Mouse (Mus musculus) MEL (cell line): ENCODE measurements around the gene Ugt1a10.

Experiments
- CTCF ChIP-seq, 3 experiments: IDR thresholded peaks in 2 of 3; conservative IDR thresholded peaks in 1 of 3; 2 replicates each; pipeline ENCODE4 v1.5.1; 2011 to 2012; ENCODE audit warnings: low read length in 3 of 3, low read depth in 2 of 3, mild to moderate bottlenecking in 2 of 3, improper control_type of control experiment in 1 of 3, inconsistent platforms in 1 of 3, mixed read lengths in 1 of 3, moderate library complexity in 1 of 3; ENCODE audit not compliant: control insufficient read depth in 1 of 3, insufficient read depth in 1 of 3, poor library complexity in 1 of 3, severe bottlenecking in 1 of 3
- GATA1 ChIP-seq: IDR thresholded peaks from 2 replicates; pipeline ENCODE4 v1.6.1; 2011; ENCODE audit warnings: low read depth, low read length, improper control_type of control experiment
- HCFC1 ChIP-seq: IDR thresholded peaks from 2 replicates; pipeline ENCODE4 v1.6.1; 2012; ENCODE audit warnings: low read depth, mild to moderate bottlenecking, inconsistent platforms, low read length, improper control_type of control experiment, moderate library complexity
- JUND ChIP-seq: IDR thresholded peaks from 2 replicates; pipeline ENCODE4 v1.6.1; 2011; ENCODE audit warnings: low read depth, mild to moderate bottlenecking, improper control_type of control experiment, low read length
- MAFK ChIP-seq: IDR thresholded peaks from 2 replicates; pipeline ENCODE4 v1.6.1; 2011; ENCODE audit warnings: low read depth, mild to moderate bottlenecking, low read length, improper control_type of control experiment, borderline replicate concordance
- MXI1 ChIP-seq: IDR thresholded peaks from 2 replicates; pipeline ENCODE4 v1.6.1; 2011; ENCODE audit warnings: mild to moderate bottlenecking, low read depth, low read length, improper control_type of control experiment
- NRF1 ChIP-seq: IDR thresholded peaks from 2 replicates; pipeline ENCODE4 v1.6.1; 2014; ENCODE audit warnings: low read depth, mild to moderate bottlenecking, inconsistent platforms, low read length, improper control_type of control experiment, moderate library complexity; ENCODE audit not compliant: poor library complexity, insufficient read depth, severe bottlenecking
- POLR2A ChIP-seq, 2 experiments: IDR thresholded peaks; 2 replicates each; pipeline ENCODE4 v1.6.1; 2011 to 2012; ENCODE audit warnings: low read length in 2 of 2, mild to moderate bottlenecking in 2 of 2, control low read depth in 1 of 2, improper control_type of control experiment in 1 of 2, low read depth in 1 of 2, moderate library complexity in 1 of 2; ENCODE audit not compliant: control insufficient read depth in 1 of 2, insufficient read depth in 1 of 2, poor library complexity in 1 of 2
- POLR2AphosphoS2 ChIP-seq: IDR thresholded peaks from 2 replicates; pipeline ENCODE4 v1.6.1; 2011; ENCODE audit warnings: low read length, improper control_type of control experiment
- TCF12 ChIP-seq: IDR thresholded peaks from 2 replicates; pipeline ENCODE4 v1.6.1; 2014; ENCODE audit warnings: low read depth, mild to moderate bottlenecking, inconsistent platforms, low read length, improper control_type of control experiment, moderate library complexity
- USF1 ChIP-seq: IDR thresholded peaks from 2 replicates; pipeline ENCODE4 v1.6.1; 2014; ENCODE audit warnings: low read depth, mild to moderate bottlenecking, inconsistent platforms, low read length, improper control_type of control experiment, moderate library complexity
- ZMIZ1 ChIP-seq: IDR thresholded peaks from 2 replicates; pipeline ENCODE4 v1.6.1; 2012; ENCODE audit warnings: low read depth, mild to moderate bottlenecking, inconsistent platforms, low read length, improper control_type of control experiment, moderate library complexity

DNA sequence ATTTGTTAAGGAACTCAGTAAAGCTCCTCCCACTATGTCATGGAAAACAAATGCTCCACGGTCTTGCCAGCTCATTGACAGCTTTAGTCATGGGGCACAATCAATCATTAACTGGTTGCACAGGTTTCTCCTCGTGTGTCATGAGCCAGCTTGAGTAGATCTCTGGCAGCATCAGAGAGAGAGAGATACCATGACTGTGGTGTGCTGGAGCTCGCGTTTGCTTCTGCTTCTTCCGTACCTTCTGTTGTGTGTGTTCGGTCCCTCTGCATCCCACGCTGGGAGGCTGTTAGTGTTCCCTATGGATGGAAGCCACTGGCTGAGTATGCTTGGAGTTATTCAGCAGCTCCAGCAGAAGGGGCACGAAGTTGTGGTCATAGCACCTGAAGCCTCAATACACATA, 156.6 kb downstream of the Ugt1a10 start, which contains the start of gene Ugt1a1:
- TF ChIP-seq CTCF (IDR thresholded peaks at IDR 0.05 in 2 of 3, conservative IDR thresholded peaks at IDR 0.05 in 1 of 3; ENCODE audit: control insufficient read depth in 1 of 3, insufficient read depth in 1 of 3, low read depth in 2 of 3, low read length in 3 of 3, poor library complexity in 1 of 3, severe bottlenecking in 1 of 3) (no peak), POLR2A (IDR thresholded peaks at IDR 0.05; ENCODE audit: control insufficient read depth in 1 of 2, insufficient read depth in 1 of 2, low read depth in 1 of 2, low read length in 2 of 2, poor library complexity in 1 of 2) (no peak), TCF12 (no peak), ZMIZ1 (no peak), MXI1 (no peak), HCFC1 (no peak), USF1 (no peak), POLR2AphosphoS2 (no peak), NRF1 (no peak), GATA1 (no peak), MAFK (no peak), JUND (no peak)
